Comparison of ENCODE assay signal across 17 mouse cellular contexts in genomic region chr7:83645476-83645875, GRCm38 (mm10). TPM values are rescaled to one million over a fixed set of nuclear protein-coding genes. Genes with fewer than 3 reads are reported as not detected.
DNase-seq lines count a peak whose midpoint lies in the region; ATAC-seq and TF ChIP-seq lines count a peak whose summit lies in the region.
"Had no signal": no experiment of that assay in that cellular context is flagged by ENCODE, and none has a peak within 500 bp of the region (broad histone marks: within the 10 kb centered on the region; RNA-seq: fewer than 3 reads in every experiment).

No protein-coding gene starts in this region.

- no peak overlapping the region for H3K4me2 ChIP-seq in heart, embryonic 11.5 days
- no peak overlapping the region for H3K4me2 ChIP-seq in hindbrain, embryonic 16.5 days (ENCODE audit: low read length)
- H3K4me2 ChIP-seq: forebrain, embryonic 12.5 days; hindbrain, embryonic 15.5 days; midbrain, embryonic 11.5 days had no signal

- H3K4me3 ChIP-seq in heart, embryonic 11.5 days (ENCODE audit: low read depth, low read length) = no peak overlapping the region
- no peak overlapping the region for H3K4me3 ChIP-seq in spleen, adult 2 months (ENCODE audit: extremely low read depth, insufficient read depth, insufficient read length)
- H3K4me3 ChIP-seq in hindbrain, embryonic 16.5 days (ENCODE audit: low read length) = no peak overlapping the region
- H3K4me3 ChIP-seq: forebrain, embryonic 12.5 days; hindbrain, embryonic 15.5 days; limb, embryonic 10.5 days; myocyte had no signal

- H3K36me3 ChIP-seq in heart, embryonic 11.5 days (ENCODE audit: control insufficient read depth, insufficient read depth, low read length) = no peaks in the 10 kb centered on the region
- H3K36me3 ChIP-seq in spleen, adult 2 months (ENCODE audit: control insufficient read depth, insufficient read depth, low read length) = peaks cover 72% of the 10 kb centered on the region
- H3K36me3 ChIP-seq in hindbrain, embryonic 16.5 days (ENCODE audit: control insufficient read depth, insufficient read depth, low read length) = no peaks in the 10 kb centered on the region; the same call in 1 of the 2 replicates
- H3K36me3 ChIP-seq: hindbrain, embryonic 15.5 days had no signal

- no peak for TF ChIP-seq POLR2A in spleen, adult 2 months (IDR thresholded peaks at IDR 0.05; ENCODE audit: low read depth, low read length)

- 80% methylated on average over 5 of the region's 5 CpGs for WGBS in heart, embryonic 11.5 days (ENCODE audit: insufficient replicate concordance)
- 22% methylated on average over 5 of the region's 5 CpGs for WGBS in spleen, adult 2 months
- WGBS in hindbrain, embryonic 16.5 days = 80% methylated on average over 5 of the region's 5 CpGs

- no peak for TF ChIP-seq CTCF in spleen, adult 2 months (IDR thresholded peaks at IDR 0.05; ENCODE audit: extremely low read depth, insufficient read depth, insufficient read length, insufficient replicate concordance)

- DNase-seq in heart, adult 18-20 months = peak; percentile 37 to 66
- DNase-seq in spleen, adult 2 months (ENCODE audit: low read depth in 1 of 2, low spot score in 2 of 2) = peak; percentile 79 to 82
- DNase-seq in spleen, postnatal 14 days (ENCODE audit: low spot score in 2 of 2) = no peak
- DNase-seq in ovary, adult 18-20 months (ENCODE audit: low spot score) = no peak
- no peak for DNase-seq in kidney, postnatal 4 days
- DNase-seq: cerebellum, adult 9-10 months; embryo, embryonic 11 days; kidney, adult 18-20 months; thymus, postnatal 14 days had no signal

- no peaks in the 10 kb centered on the region for H3K27me3 ChIP-seq in heart, embryonic 11.5 days (ENCODE audit: control insufficient read depth, insufficient read depth, low read length)
- no peaks in the 10 kb centered on the region for H3K27me3 ChIP-seq in spleen, adult 2 months (ENCODE audit: control insufficient read depth, insufficient read depth, low read length)
- no peaks in the 10 kb centered on the region for H3K27me3 ChIP-seq in hindbrain, embryonic 16.5 days (replicated peaks; ENCODE audit: control insufficient read depth, insufficient read depth, low read length)
- H3K27me3 ChIP-seq: forebrain, embryonic 12.5 days; hindbrain, embryonic 15.5 days had no signal

- no peak for ATAC-seq in heart, embryonic 11.5 days (replicated peaks; ENCODE audit: insufficient number of reproducible peaks, low FRiP score, low TSS enrichment)
- ATAC-seq in megakaryocyte progenitor cell, adult 5-6 weeks (replicated peaks; ENCODE audit: poor library complexity) = peak; percentile 81
- ATAC-seq in hindbrain, embryonic 16.5 days = no peak

- peaks cover 20% of the 10 kb centered on the region for H3K4me1 ChIP-seq in heart, embryonic 11.5 days (ENCODE audit: control insufficient read depth, insufficient read depth, low read length)
- peaks cover 57% of the 10 kb centered on the region for H3K4me1 ChIP-seq in spleen, adult 2 months (ENCODE audit: control insufficient read depth, insufficient read depth, insufficient read length)
- H3K4me1 ChIP-seq in hindbrain, embryonic 16.5 days (ENCODE audit: control insufficient read depth, insufficient read depth, low read depth, low read length) = no peaks in the 10 kb centered on the region
- H3K4me1 ChIP-seq: hindbrain, embryonic 15.5 days; limb, embryonic 10.5 days had no signal

- no peaks in the 10 kb centered on the region for H3K9me3 ChIP-seq in heart, embryonic 11.5 days (replicated peaks; ENCODE audit: control insufficient read depth, low read length)
- H3K9me3 ChIP-seq in hindbrain, embryonic 16.5 days (ENCODE audit: control insufficient read depth, low read length) = no peaks in the 10 kb centered on the region
- H3K9me3 ChIP-seq: forebrain, embryonic 12.5 days; hindbrain, embryonic 15.5 days; limb, embryonic 10.5 days had no signal

- H3K27ac ChIP-seq in heart, embryonic 11.5 days (ENCODE audit: low read depth, low read length) = no peak overlapping the region
- peak overlapping the region; percentile 62 for H3K27ac ChIP-seq in spleen, adult 2 months (ENCODE audit: insufficient read depth, low read length)
- H3K27ac ChIP-seq in hindbrain, embryonic 16.5 days (ENCODE audit: low read depth, low read length) = no peak overlapping the region
- H3K27ac ChIP-seq: forebrain, embryonic 12.5 days; hindbrain, embryonic 15.5 days; limb, embryonic 10.5 days had no signal

- no peak overlapping the region for H3K9ac ChIP-seq in heart, embryonic 11.5 days (ENCODE audit: low read depth, low read length)
- H3K9ac ChIP-seq in hindbrain, embryonic 16.5 days (ENCODE audit: low read depth, low read length) = no peak overlapping the region
- H3K9ac ChIP-seq: forebrain, embryonic 12.5 days; hindbrain, embryonic 15.5 days had no signal

RNA-seq across cellular contexts. Expression of gene Stard5, which starts 13.7 kb away (rescaled TPM):
- total RNA-seq in heart, adult 18-20 months (2021) = 10 to 100 TPM in 1 of 2 experiments, 1 to 10 TPM in 1; 7.5 to 10.9 TPM
- polyA plus RNA-seq in heart, embryonic 11.5 days (2014; fragmentation: Nextera tagmentation; extraction: Ambion mirVana) = 30.0 and 33.5 TPM in 2 replicates
- polyA plus RNA-seq in spleen, adult 2 months (2012; rRNA removed) = 15.6 and 18.4 TPM in 2 replicates
- total RNA-seq in megakaryocyte progenitor cell, adult 5-6 weeks (2015) = 9.4 and 11.3 TPM in 2 replicates
- total RNA-seq in megakaryocyte progenitor cell, adult 5-6 weeks (2017) = 10.0 and 11.0 TPM in 2 replicates
- polyA plus RNA-seq in hindbrain, embryonic 16.5 days (2015; fragmentation: Nextera tagmentation; extraction: Ambion mirVana) = 6.6 and 7.3 TPM in 2 replicates

Comparison
In these comparisons a context has a peak if more than half of its experiments do, and no peak if none do; other contexts are left out.
1. DNase-seq: peak in heart, adult 18-20 months (2 of 2) and spleen, adult 2 months (2 of 2); none in spleen, postnatal 14 days (0 of 2), ovary, adult 18-20 months (single experiment) and kidney, postnatal 4 days (0 of 2).